Mouse (Mus musculus): ENCODE measurements around the gene Gatad2b.
A peak's percentile ranks its signal among the peaks of the same experiment; 100 is the strongest.

- no peak for TF ChIP-seq ZKSCAN1 (IDR thresholded peaks at IDR 0.05; ENCODE audit: borderline replicate concordance, low read depth, low read length)
- TF ChIP-seq EP300 (IDR thresholded peaks at IDR 0.05; ENCODE audit: low read length), result peak; percentile 81
- 0 out of 2 replicates have a peak, but pooled peaks have one; percentile 13 for TF ChIP-seq POLR2AphosphoS2 (IDR thresholded peaks at IDR 0.05; ENCODE audit: low read depth, low read length)
- peak; percentile 11 to 77; a peak in 2 of 4 replicates for TF ChIP-seq CTCF (conservative IDR thresholded peaks at IDR 0.05 in 1 of 2, IDR thresholded peaks at IDR 0.05 in 1 of 2; ENCODE audit: low read depth in 2 of 2, low read length in 2 of 2)
- TF ChIP-seq POLR2A (IDR thresholded peaks at IDR 0.05; ENCODE audit: low read depth, low read length), result peak; percentile 68
- no peak for TF ChIP-seq USF2 (conservative IDR thresholded peaks at IDR 0.05; ENCODE audit: low read depth, low read length)
- TF ChIP-seq SMC3 (IDR thresholded peaks at IDR 0.05; ENCODE audit: low read depth, low read length), result peak; percentile 48
- no peak for TF ChIP-seq ZNF384 (IDR thresholded peaks at IDR 0.05; ENCODE audit: low read depth, low read length)
- TF ChIP-seq SIN3A (IDR thresholded peaks at IDR 0.05; ENCODE audit: low read length), result peak; percentile 75
These were observed 27.7 kb upstream of the Gatad2b start, which contains the start of gene Dennd4b for GRCm38 (mm10) chr3:90265034-90265931.
